In genomic region chr9:115430271-115430670, GRCm38 (mm10) we compare ENCODE assay signal across 13 mouse cellular contexts.
"Had no signal": no experiment of that assay in that cellular context is flagged by ENCODE, and none has a peak within 500 bp of the region (broad histone marks: within the 10 kb centered on the region; RNA-seq: fewer than 3 reads in every experiment).

No protein-coding gene starts in this region.

- H3K27ac ChIP-seq: left cerebral cortex, adult 2 months; limb, embryonic 10.5 days; liver, embryonic 15.5 days; lung, embryonic 15.5 days; neural tube, embryonic 12.5 days had no signal

- ATAC-seq: inflammation-experienced regulatory T-cells, adult 6 months; intestine, postnatal 0 days had no signal

- DNase-seq: kidney, adult 8-10 months; kidney, postnatal 25 days; lung, postnatal 36 days; midbrain, embryonic 14.5 days; thymus, postnatal 4 days had no signal

- H3K4me2 ChIP-seq: liver, embryonic 11.5 days; liver, embryonic 15.5 days; lung, embryonic 15.5 days; neural tube, embryonic 12.5 days had no signal

- H3K36me3 ChIP-seq: limb, embryonic 10.5 days; liver, embryonic 15.5 days; lung, embryonic 15.5 days; neural tube, embryonic 12.5 days had no signal

- H3K4me3 ChIP-seq: left cerebral cortex, adult 2 months; limb, embryonic 10.5 days; liver, embryonic 15.5 days; lung, embryonic 15.5 days; neural tube, embryonic 12.5 days had no signal

- H3K4me1 ChIP-seq: liver, embryonic 15.5 days; lung, embryonic 15.5 days; neural tube, embryonic 12.5 days had no signal

- H3K27me3 ChIP-seq: liver, embryonic 15.5 days; lung, embryonic 15.5 days; neural tube, embryonic 12.5 days had no signal

- H3K9me3 ChIP-seq: limb, embryonic 10.5 days; liver, embryonic 15.5 days; lung, embryonic 15.5 days; neural tube, embryonic 12.5 days had no signal

- H3K9ac ChIP-seq: liver, embryonic 15.5 days; lung, embryonic 15.5 days; neural tube, embryonic 12.5 days had no signal
